Mouse (Mus musculus) G1E (cell line): ENCODE data around the gene Pappa. TPM values are rescaled to one million over a fixed set of nuclear protein-coding genes. Genes with fewer than 3 reads are reported as not detected.

ENCODE experiments used
- ATAC-seq: 2 replicates; pipeline ENCODE4 v1.8.0; 2016; ENCODE audit warnings: mild to moderate bottlenecking; ENCODE audit not compliant: insufficient number of reproducible peaks, poor library complexity, low FRiP score, severe bottlenecking; ENCODE audit errors: extremely low read depth
- DNase-seq: peaks from one replicate; pipeline ENCODE4 v3.0.0; 2012; ENCODE audit warnings: low spot score
- H3K27me3 ChIP-seq: 2 replicates; pipeline ENCODE4 v1.6.1; 2012; ENCODE audit warnings: mild to moderate bottlenecking, low read length, inconsistent platforms; ENCODE audit not compliant: insufficient read depth
- H3K36me3 ChIP-seq: replicated peaks from 2 replicates; pipeline ENCODE3; 2012; ENCODE audit warnings: mild to moderate bottlenecking, inconsistent platforms
- H3K4me1 ChIP-seq: 2 replicates; pipeline ENCODE4 v1.6.1; 2012; ENCODE audit warnings: low read depth, low read length, inconsistent platforms, mixed read lengths; ENCODE audit not compliant: insufficient read depth
- H3K4me3 ChIP-seq: 2 replicates; pipeline ENCODE4 v1.5.1; 2012; ENCODE audit warnings: low read depth, mild to moderate bottlenecking, inconsistent platforms, low read length, moderate library complexity, mixed read lengths
- H3K9me3 ChIP-seq: replicated peaks from 2 replicates; pipeline ENCODE4 v1.6.1; 2012; ENCODE audit warnings: inconsistent platforms
- CTCF ChIP-seq: IDR thresholded peaks from 2 replicates; pipeline ENCODE4 v1.5.1; 2012; ENCODE audit warnings: low read depth, low read length, inconsistent platforms, mixed read lengths
- GATA1 ChIP-seq: IDR thresholded peaks from 2 replicates; pipeline ENCODE4 v1.6.1; 2012; ENCODE audit warnings: borderline replicate concordance, low read length, inconsistent platforms, mixed read lengths
- GATA2 ChIP-seq: IDR thresholded peaks from 2 replicates; pipeline ENCODE4 v1.6.1; 2012; ENCODE audit warnings: low read depth, low read length, inconsistent platforms, borderline replicate concordance
- POLR2AphosphoS5 ChIP-seq: IDR thresholded peaks from 2 replicates; pipeline ENCODE4 v1.6.1; 2012; ENCODE audit warnings: low read depth, low read length, inconsistent platforms; ENCODE audit not compliant: insufficient replicate concordance
- TAL1 ChIP-seq: conservative IDR thresholded peaks from 2 replicates; pipeline ENCODE4 v1.6.1; 2012; ENCODE audit warnings: low read depth, low read length, inconsistent platforms, mixed read lengths
- polyA plus RNA-seq: library from polyadenylated mRNA; stranded (reverse); fragments of >175 nt; gene quantifications from 2 replicates; pipeline ENCODE4 v1.2.3, GENCODE M21; 2012
- total RNA-seq, 2 experiments: library from RNA; stranded (forward) in 1 of 2; stranded (reverse) in 1 of 2; fragments of 200-1000 nt in 1 of 2; fragments of >200 nt in 1 of 2; fragmentation: Nextera tagmentation in 1 of 2; gene quantifications; 2 replicates each; pipeline ENCODE4 v1.2.3; 2014 to 2017

Gene Pappa
- total and polyA plus RNA-seq, 3 experiments: 0.05 TPM; not detected in 2

- H3K27me3 ChIP-seq: no peaks in the 10 kb centered on the region
- ATAC-seq (no peak), DNase-seq (no peak)
- peaks cover 2% of the 10 kb centered on the region for H3K9me3 ChIP-seq
- H3K4me1 ChIP-seq: no peaks in the 10 kb centered on the region
- TF ChIP-seq POLR2AphosphoS5 (no peak), GATA1 (no peak), TAL1 (no peak), GATA2 (no peak), CTCF (no peak)
- H3K36me3 ChIP-seq: no peaks in the 10 kb centered on the region
- H3K4me3 ChIP-seq: no peak overlapping the region
Observed at GRCm38 (mm10) chr4:65272295-65272694, 148.3 kb downstream of the Pappa start.

DNA sequence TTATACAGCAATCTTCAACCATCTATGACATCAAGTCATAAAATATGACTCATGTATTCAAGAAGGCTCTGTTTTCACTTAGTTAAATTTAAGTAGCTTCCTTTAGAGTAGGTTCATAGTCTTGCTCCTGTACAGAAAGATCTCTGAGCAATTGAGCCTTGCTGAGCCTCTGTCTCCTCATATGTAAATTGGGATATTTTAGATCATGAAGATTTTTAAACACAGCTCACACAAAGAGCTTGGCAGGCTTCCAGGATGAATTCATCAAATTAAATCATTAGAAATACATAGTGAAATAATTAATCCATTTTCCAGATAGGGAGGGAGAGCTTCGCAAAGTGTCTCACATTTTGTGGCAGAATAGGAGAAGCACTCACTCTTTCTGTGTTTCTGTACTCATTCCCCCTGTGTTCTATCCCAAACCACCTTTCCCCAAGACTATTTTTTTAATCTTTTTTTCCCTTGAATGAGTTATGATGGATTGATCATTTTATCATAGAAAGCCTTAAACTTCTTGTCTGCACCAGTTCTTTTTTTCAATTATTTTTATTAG, 149.4 kb downstream of the Pappa start:
- DNase-seq (no peak), ATAC-seq (no peak)
- H3K36me3 ChIP-seq: no peaks in the 10 kb centered on the region
- no peak for TF ChIP-seq TAL1
- TF ChIP-seq CTCF: no peak
- TF ChIP-seq POLR2AphosphoS5: no peak
- TF ChIP-seq GATA2: no peak
- no peak for TF ChIP-seq GATA1
- H3K27me3 ChIP-seq: no peaks in the 10 kb centered on the region
- peaks cover 1% of the 10 kb centered on the region for H3K9me3 ChIP-seq
- H3K4me3 ChIP-seq: no peak overlapping the region
- H3K4me1 ChIP-seq: no peaks in the 10 kb centered on the region

- no peaks in the 10 kb centered on the region for H3K27me3 ChIP-seq
- DNase-seq: no peak
- ATAC-seq: no peak
- H3K4me3 ChIP-seq: no peak overlapping the region
- H3K9me3 ChIP-seq: peaks cover 9% of the 10 kb centered on the region
- no peaks in the 10 kb centered on the region for H3K4me1 ChIP-seq
- TF ChIP-seq POLR2AphosphoS5 (no peak), GATA2 (no peak)
- no peaks in the 10 kb centered on the region for H3K36me3 ChIP-seq
Observed at GRCm38 (mm10) chr4:65278451-65279271, 154.7 kb downstream of the Pappa start.

GRCm38 (mm10) chr4:65279272-65279653, 155.3 kb downstream of the Pappa start:
- TF ChIP-seq GATA2 (no peak), POLR2AphosphoS5 (no peak), GATA1 (no peak), TAL1 (no peak), CTCF (no peak)
- Histone ChIP-seq H3K36me3 (no peaks in the 10 kb centered on the region), H3K9me3 (peaks cover 9% of the 10 kb centered on the region), H3K4me3 (no peak overlapping the region), H3K27me3 (no peaks in the 10 kb centered on the region), H3K4me1 (no peaks in the 10 kb centered on the region)
- no peak for ATAC-seq
- no peak for DNase-seq

DNA sequence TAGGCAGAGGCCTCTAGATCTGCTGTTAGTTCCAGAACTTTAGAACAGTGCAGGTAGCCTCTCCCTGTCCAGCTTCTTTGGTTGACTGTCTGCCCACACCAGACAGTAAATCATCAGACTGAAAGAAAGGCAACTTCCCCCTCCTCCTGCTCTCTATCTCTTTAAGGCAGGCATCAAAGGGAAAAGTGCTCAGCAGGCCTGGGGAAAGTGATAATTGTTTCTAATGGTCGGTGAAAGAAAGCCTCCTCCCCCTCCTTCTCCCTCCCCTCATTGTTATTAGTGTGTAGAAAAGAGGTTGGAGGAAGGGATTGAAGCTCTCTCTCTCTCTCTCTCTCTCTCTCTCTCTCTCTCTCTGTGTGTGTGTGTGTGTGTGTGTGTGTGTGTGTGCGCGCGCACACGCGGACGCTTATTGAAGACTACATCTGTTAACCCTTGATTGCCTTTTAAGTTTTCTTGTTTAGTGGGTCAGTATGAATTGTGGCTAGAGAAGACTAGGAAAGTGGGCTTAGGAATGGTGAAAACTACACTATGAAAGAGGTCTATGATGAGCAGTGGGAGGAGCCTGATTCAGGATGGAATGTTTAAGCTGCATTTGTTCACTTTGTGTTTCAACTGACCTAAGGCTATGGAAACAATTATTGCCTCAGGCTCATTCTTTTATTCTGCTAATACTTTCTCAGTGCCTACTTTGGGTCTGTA, 156.2 kb downstream of the Pappa start:
- DNase-seq: no peak
- no peak for TF ChIP-seq POLR2AphosphoS5
- TF ChIP-seq GATA2: no peak
- no peak for TF ChIP-seq CTCF
- peaks cover 9% of the 10 kb centered on the region for H3K9me3 ChIP-seq
- H3K4me1 ChIP-seq: no peaks in the 10 kb centered on the region
- H3K36me3 ChIP-seq: no peaks in the 10 kb centered on the region
- H3K27me3 ChIP-seq: no peaks in the 10 kb centered on the region
- ATAC-seq: no peak
- H3K4me3 ChIP-seq: no peak overlapping the region

GRCm38 (mm10) chr4:65280888-65281287, 156.9 kb downstream of the Pappa start:
- no peak for TF ChIP-seq CTCF
- no peak for TF ChIP-seq GATA2
- TF ChIP-seq GATA1: no peak
- TF ChIP-seq TAL1: no peak
- no peak for TF ChIP-seq POLR2AphosphoS5
- DNase-seq (no peak), ATAC-seq (no peak)

More at GRCm38 (mm10) chr4:65280888-65281287, 156.9 kb downstream of the Pappa start:
- Histone ChIP-seq H3K9me3 (peaks cover 9% of the 10 kb centered on the region), H3K4me1 (no peaks in the 10 kb centered on the region), H3K4me3 (no peak overlapping the region), H3K27me3 (no peaks in the 10 kb centered on the region), H3K36me3 (no peaks in the 10 kb centered on the region)
